Mouse (Mus musculus) myocyte (in vitro differentiated cells): ENCODE data around the gene Flrt2. TPM values are rescaled to one million over a fixed set of nuclear protein-coding genes. Genes with fewer than 3 reads are reported as not detected.
A peak's percentile ranks its signal among the peaks of the same experiment; 100 is the strongest.

ENCODE experiments used
- H3K27me3 ChIP-seq: one replicate; pipeline ENCODE4 v1.6.1; 2011; ENCODE audit not compliant: control insufficient read depth, insufficient read depth, insufficient read length
- H3K36me3 ChIP-seq: one replicate; pipeline ENCODE4 v1.6.1; 2011; ENCODE audit not compliant: control insufficient read depth, insufficient read depth
- H3K4me2 ChIP-seq: one replicate; pipeline ENCODE4 v1.6.1; 2011; ENCODE audit warnings: low read depth, control low read depth
- H3K4me3 ChIP-seq: one replicate; pipeline ENCODE4 v1.5.1; 2011; ENCODE audit warnings: mild to moderate bottlenecking, control low read depth, moderate library complexity
- H3K79me2 ChIP-seq: one replicate; pipeline ENCODE4 v1.6.1; 2011; ENCODE audit not compliant: control insufficient read depth, insufficient read depth
- H3ac ChIP-seq: one replicate; pipeline ENCODE4 v1.6.1; 2011; ENCODE audit not compliant: control insufficient read depth, insufficient read length
- E2F4 ChIP-seq: IDR thresholded peaks from one replicate; pipeline ENCODE4 v1.6.1; 2011; ENCODE audit warnings: mild to moderate bottlenecking, control low read depth, moderate library complexity; ENCODE audit not compliant: insufficient read depth
- MYOD1 ChIP-seq, 3 experiments: IDR thresholded peaks; one replicate each; pipeline ENCODE4 v1.6.1; 2011; ENCODE audit warnings: control low read depth in 2 of 3, low read depth in 2 of 3, mild to moderate bottlenecking in 2 of 3, moderate library complexity in 1 of 3; ENCODE audit not compliant: insufficient read length in 2 of 3, control insufficient read depth in 1 of 3
- MYOG ChIP-seq, 3 experiments: IDR thresholded peaks; one replicate each; pipeline ENCODE4 v1.6.1; 2011; ENCODE audit warnings: control low read depth in 2 of 3, low read depth in 2 of 3, mild to moderate bottlenecking in 2 of 3; ENCODE audit not compliant: insufficient read length in 2 of 3, control insufficient read depth in 1 of 3, insufficient read depth in 1 of 3
- REST ChIP-seq: IDR thresholded peaks from one replicate; pipeline ENCODE4 v1.6.1; 2011; ENCODE audit warnings: mild to moderate bottlenecking, control low read depth, moderate library complexity; ENCODE audit not compliant: insufficient read depth, insufficient read length
- polyA plus RNA-seq: library from polyadenylated mRNA; unstranded; fragments of >200 nt; fragmentation: generic; extraction: Trizol; gene quantifications from one replicate; pipeline ENCODE4 v1.2.1, GENCODE M21; 2012; ENCODE audit warnings: missing spikeins

The Flrt2 gene
- polyA plus RNA-seq, 1 experiment, result 6.9 TPM

GRCm38 (mm10) chr12:95790146-95790545 lies 98.1 kb downstream of the Flrt2 start:
- Histone ChIP-seq H3ac (no peak overlapping the region), H3K27me3 (no peaks in the 10 kb centered on the region), H3K4me2 (peak overlapping the region; percentile 46), H3K36me3 (no peaks in the 10 kb centered on the region), H3K4me3 (no peak overlapping the region), H3K79me2 (no peaks in the 10 kb centered on the region)
- TF ChIP-seq REST (no peak), MYOD1 (IDR thresholded peaks at IDR 0.05; ENCODE audit: control insufficient read depth in 1 of 3, insufficient read length in 2 of 3, low read depth in 2 of 3) (no peak)

- H3K4me3 ChIP-seq, result no peak overlapping the region
- no peak for TF ChIP-seq MYOD1 (IDR thresholded peaks at IDR 0.05; ENCODE audit: control insufficient read depth in 1 of 3, insufficient read length in 2 of 3, low read depth in 2 of 3)
- no peak for TF ChIP-seq E2F4
- TF ChIP-seq REST, result no peak
- TF ChIP-seq MYOG (IDR thresholded peaks at IDR 0.05; ENCODE audit: control insufficient read depth in 1 of 3, insufficient read depth in 1 of 3, insufficient read length in 2 of 3, low read depth in 2 of 3), result no peak
- H3K4me2 ChIP-seq, result no peak overlapping the region
- no peaks in the 10 kb centered on the region for H3K36me3 ChIP-seq
- H3ac ChIP-seq, result no peak overlapping the region
- no peaks in the 10 kb centered on the region for H3K27me3 ChIP-seq
- H3K79me2 ChIP-seq, result no peaks in the 10 kb centered on the region
Observed at GRCm38 (mm10) chr12:95816660-95817059, 124.6 kb downstream of the Flrt2 start.
